Mouse (Mus musculus) Patski (cell line): ENCODE results near the gene Creb3l4. TPM values are rescaled to one million over a fixed set of nuclear protein-coding genes. Genes with fewer than 3 reads are reported as not detected.
"Not testable (repeated sequence)": the region's sequence is repeated elsewhere in the genome, so short reads cannot be mapped to it uniquely, and the experiment has no call there.

Source experiments
- ATAC-seq: fragments of 100-300 bp; one replicate; pipeline ENCODE4 v1.8.0; 2021
- CTCF ChIA-PET: fragments of 350-600 bp; sonication (Branson Sonifier 250); formaldehyde crosslinking; loops from one replicate; lab custom pipeline; 2022; ENCODE audit warnings: inconsistent platforms; lab: Charles Lee
- POLR2A ChIA-PET: fragments of 350-600 bp; sonication (Branson Sonifier 250); formaldehyde crosslinking; loops from one replicate; lab custom pipeline; 2022; ENCODE audit warnings: antibody characterized with exemption, inconsistent platforms; lab: Charles Lee
- DNase-seq: peaks from one replicate; pipeline ENCODE4 v3.0.0-alpha.2; 2011; ENCODE audit warnings: low read depth, low spot score
- H3K27me3 ChIP-seq: fragments of 371-371 bp; one replicate; pipeline ENCODE4 v1.5.1; 2021
- CTCF ChIP-seq: fragments of 100-300 bp; IDR thresholded peaks from one replicate; pipeline ENCODE4 v1.5.1; 2021
- in situ Hi-C: fragments of 300-500 bp; cut with MboI; formaldehyde crosslinking; loops from 3 replicates; pipeline ENCODE4 v1.11.1; 2018; ENCODE audit warnings: low pct_unique_long_range_greater_than_20kb, mixed read lengths
- polyA plus RNA-seq: library from polyadenylated mRNA; unstranded; gene quantifications from one replicate; pipeline ENCODE4 v1.2.3, GENCODE M21; 2021

Creb3l4 gene
- polyA plus RNA-seq, 1 experiment from 2014 or later: 1.1 TPM

DNA sequence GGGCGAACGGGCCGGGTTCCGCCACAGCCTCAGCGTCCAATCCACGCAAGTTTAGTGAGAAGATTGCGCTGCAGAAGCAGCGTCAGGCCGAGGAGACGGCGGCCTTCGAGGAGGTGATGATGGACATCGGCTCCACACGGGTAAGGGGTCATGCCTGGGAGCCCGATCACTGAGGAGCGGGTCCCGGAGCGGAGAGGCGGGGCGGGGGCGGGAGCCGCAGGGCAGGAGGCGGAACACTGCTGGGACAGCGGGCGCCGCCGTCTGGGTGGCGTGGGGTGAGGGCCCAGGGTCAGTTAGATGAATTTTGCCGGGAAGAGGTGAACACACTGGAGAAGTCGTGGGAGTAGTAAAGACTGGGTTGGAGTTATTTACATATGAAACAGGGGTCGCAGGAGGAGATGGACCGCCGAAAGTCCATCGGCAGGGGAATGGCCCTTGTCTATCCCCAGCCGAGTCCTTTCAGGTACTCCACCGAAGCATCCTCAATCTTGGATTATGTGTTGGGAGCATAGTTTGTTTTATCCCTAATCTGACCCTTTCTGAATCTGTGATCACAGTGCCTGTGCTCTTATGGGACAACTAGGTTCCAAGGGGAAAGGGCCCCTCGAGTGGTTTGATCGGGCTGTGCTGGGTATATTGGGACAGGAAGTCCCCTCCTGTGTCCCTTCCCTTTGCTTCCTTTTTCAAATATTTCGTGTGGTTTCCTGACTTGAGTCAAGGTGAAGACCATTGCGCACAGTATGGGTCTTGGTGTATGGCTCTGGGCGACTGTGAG, 11.3 kb upstream of the Creb3l4 start:
- no peaks in the 10 kb centered on the region for H3K27me3 ChIP-seq
- ChIA-PET CTCF (interaction anchor here (1.1 to 1.7 kb wide), 3 partner anchors 11 to 69 kb away, joined by 3 to 6 read pairs (median 4); no protein-coding TSS in a partner anchor), POLR2A (interaction anchor here (0.9 to 1.4 kb wide), 2 partner anchors 10 to 11 kb away, joined by 4 to 5 read pairs; no protein-coding TSS in a partner anchor)
- no peak for DNase-seq
- no peak for TF ChIP-seq CTCF
- in situ Hi-C loops: loop anchor here (5.0 kb wide), 1 partner anchor 32 kb away; no protein-coding TSS in a partner anchor
- peak; percentile 58 for ATAC-seq

DNA sequence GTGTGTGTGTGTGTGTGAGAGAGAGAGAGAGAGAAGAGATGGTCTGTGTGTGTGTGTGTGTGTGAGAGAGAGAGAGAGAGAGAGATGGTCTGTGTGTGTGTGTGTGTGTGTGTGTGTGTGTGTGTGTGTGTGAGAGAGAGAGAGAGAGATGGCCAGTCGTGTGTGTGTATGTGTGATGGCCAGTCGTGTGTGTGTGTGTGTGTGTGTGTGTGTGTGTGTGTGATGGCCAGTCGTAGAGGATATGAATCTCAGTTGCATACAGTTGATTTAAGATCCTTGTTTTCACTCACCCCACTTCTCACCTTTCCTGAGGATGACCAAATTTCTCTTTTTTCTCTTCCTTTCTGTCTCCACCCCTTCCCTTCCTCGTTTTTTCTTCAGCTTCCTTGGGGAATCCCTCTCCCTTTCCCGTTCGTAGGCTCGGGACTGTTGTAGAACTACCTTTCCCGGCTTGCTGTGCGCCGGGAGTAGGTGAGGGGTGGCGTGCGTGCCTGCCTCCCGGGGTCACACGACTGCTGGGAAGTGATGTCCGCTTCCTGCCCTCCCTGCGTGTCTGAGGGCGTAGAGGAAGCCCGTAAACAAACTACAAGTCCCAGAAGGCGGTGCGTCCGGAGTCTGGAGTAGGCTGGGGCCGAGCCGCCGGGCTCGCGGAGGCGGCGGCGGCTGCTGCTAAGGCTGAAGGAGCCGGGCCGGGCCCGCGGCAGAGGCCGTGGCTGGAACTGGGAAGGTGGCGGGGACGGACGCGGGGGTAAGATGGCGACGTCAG, 10.5 kb upstream of the Creb3l4 start, which contains the start of gene Crtc2:
Gene Crtc2 (plus strand): TSS at position 511 of the 766 bp plus-strand sequence.
- in situ Hi-C loops: no loop called here
- ATAC-seq (peak; percentile 97), DNase-seq (peak; percentile 98)
- H3K27me3 ChIP-seq: no peaks in the 10 kb centered on the region
- TF ChIP-seq CTCF: no peak
- ChIA-PET POLR2A (interaction anchor here (0.9 kb wide), 1 partner anchor 9 kb away, joined by 4 read pairs; no protein-coding TSS in a partner anchor), CTCF (no interaction called here)

DNA sequence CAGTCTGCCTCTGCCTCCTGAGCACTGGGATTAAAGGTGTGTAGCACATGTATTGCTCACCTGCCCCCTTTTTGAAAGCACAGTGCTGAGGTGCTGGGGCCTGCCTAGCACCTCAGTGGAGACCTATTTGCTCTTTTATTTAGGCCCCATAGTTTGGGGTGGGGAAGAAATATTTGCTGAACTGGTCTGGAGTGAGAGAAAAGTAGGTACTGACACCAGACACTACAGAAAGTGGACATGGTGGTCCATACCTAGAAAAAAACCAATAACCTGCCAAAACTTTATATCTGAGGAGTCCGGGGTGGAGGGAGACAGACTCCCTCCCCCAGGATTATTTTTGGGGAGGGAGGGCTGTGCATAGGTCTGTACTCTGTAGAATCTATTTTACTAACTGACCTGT, 9.9 kb upstream of the Creb3l4 start:
- CTCF ChIA-PET, in situ Hi-C loops, H3K27me3 ChIP-seq, ATAC-seq, DNase-seq: not testable (repeated sequence)
- POLR2A ChIA-PET: interaction anchor here (0.9 kb wide), 1 partner anchor 8 kb away, joined by 4 read pairs; no protein-coding TSS in a partner anchor

DNA sequence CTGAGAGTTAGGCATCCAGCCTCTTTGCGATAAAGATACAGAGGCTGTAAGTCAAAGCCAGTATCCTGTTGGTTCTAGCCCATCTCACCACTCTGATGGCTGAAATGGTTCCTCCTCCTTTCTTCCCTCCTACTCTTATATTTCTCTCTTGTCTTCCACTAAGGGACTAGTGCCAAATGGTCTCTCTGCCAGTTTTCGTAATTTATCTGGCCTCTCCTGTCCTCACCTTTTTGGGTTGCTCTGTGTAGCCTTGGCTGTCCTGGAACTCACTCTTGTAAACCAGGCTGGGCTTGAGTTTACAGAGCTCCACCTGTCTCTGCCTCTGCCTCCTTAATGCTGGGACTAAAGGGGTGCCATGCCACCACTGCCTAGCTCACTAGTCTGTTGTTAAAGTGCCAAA, 9.3 kb upstream of the Creb3l4 start:
- POLR2A ChIA-PET, DNase-seq, in situ Hi-C loops, H3K27me3 ChIP-seq, CTCF ChIA-PET, ATAC-seq: not testable (repeated sequence)

DNA sequence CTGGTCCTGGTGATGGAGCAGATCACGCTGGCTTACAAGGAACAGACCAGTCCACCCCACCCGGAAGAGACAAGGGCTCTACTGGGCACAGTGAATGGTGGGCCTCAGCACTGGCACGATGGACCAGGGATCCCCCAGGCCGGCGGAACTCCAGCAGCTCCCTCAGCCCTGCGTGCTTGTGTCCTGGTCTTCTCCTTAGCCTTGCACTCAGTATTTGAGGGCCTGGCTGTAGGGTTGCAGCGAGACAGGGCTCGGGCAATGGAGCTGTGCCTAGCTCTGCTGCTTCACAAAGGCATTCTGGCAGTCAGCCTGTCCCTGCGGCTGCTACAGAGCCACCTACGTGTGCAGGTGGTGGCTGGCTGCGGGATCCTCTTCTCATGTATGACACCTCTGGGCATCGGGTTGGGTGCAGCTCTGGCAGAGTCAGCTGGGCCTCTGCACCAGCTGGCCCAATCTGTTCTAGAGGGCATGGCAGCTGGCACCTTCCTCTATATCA, 8.5 kb upstream of the Creb3l4 start:
- in situ Hi-C loops, ATAC-seq, DNase-seq, H3K27me3 ChIP-seq: not testable (repeated sequence)
- POLR2A ChIA-PET: interaction anchor here (1.7 kb wide), 1 partner anchor 14 kb away, joined by 7 read pairs; no protein-coding TSS in a partner anchor
- CTCF ChIA-PET: interaction anchor here (1.5 kb wide), 1 partner anchor 13 kb away, joined by 3 read pairs; no protein-coding TSS in a partner anchor

DNA sequence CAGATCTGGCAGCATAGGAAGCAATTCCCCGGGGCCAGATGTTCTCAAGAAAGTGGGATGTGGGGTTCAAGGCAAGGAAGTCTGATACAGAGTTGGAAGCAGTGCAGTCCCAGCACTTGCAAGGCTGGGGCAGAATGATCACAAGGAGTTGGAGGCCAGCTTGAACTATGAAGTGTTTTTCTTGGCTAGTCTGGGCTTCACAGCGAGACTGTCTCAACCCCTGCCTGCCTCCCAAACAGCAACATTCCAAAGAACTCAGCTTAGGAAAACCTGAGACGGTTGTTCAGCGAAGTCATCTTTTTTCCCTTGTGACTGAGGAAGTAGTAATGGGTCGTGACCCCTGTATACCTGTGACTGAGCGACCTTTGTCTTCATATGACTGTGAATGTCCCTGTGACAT, 7.5 kb upstream of the Creb3l4 start:
- ATAC-seq (no peak), DNase-seq (no peak)
- no peak for TF ChIP-seq CTCF
- in situ Hi-C loops: no loop called here
- POLR2A ChIA-PET: interaction anchor here (0.6 to 1.7 kb wide), 3 partner anchors 11 to 17 kb away, joined by 5 to 7 read pairs (median 5); no protein-coding TSS in a partner anchor
- no peaks in the 10 kb centered on the region for H3K27me3 ChIP-seq
- CTCF ChIA-PET: interaction anchor here (1.5 kb wide), 1 partner anchor 12 kb away, joined by 3 read pairs; no protein-coding TSS in a partner anchor

DNA sequence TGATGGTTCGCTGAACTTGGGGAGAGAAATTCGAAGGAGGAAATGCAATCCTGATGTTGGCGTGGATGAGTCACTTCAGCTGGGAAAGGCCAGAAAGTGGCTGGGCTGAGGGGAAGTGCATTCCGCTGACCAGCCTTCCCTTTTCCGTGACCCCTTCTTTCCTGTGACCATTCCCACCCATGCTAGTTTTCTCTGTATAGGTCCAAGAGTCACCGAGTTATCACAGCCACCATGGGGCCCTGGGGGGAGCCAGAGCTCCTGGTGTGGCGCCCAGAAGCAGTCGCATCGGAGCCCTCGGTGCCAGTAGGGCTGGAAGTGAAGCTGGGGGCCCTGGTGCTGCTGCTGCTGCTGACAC, 5.4 kb upstream of the Creb3l4 start:
- in situ Hi-C loops: no loop called here
- no peak for TF ChIP-seq CTCF
- peak; percentile 30 for ATAC-seq
- DNase-seq: no peak
- ChIA-PET CTCF (interaction anchor here (0.6 to 2.5 kb wide), 7 partner anchors 11 to 33 kb away, joined by 3 to 7 read pairs (median 4); partner anchors contain the start of gene Jtb), POLR2A (interaction anchor here (0.6 to 3.4 kb wide), 8 partner anchors 8 to 93 kb away, joined by 3 to 18 read pairs (median 4); partner anchors contain the start of genes Jtb, Rab13 and Rps27)
- H3K27me3 ChIP-seq: no peaks in the 10 kb centered on the region

DNA sequence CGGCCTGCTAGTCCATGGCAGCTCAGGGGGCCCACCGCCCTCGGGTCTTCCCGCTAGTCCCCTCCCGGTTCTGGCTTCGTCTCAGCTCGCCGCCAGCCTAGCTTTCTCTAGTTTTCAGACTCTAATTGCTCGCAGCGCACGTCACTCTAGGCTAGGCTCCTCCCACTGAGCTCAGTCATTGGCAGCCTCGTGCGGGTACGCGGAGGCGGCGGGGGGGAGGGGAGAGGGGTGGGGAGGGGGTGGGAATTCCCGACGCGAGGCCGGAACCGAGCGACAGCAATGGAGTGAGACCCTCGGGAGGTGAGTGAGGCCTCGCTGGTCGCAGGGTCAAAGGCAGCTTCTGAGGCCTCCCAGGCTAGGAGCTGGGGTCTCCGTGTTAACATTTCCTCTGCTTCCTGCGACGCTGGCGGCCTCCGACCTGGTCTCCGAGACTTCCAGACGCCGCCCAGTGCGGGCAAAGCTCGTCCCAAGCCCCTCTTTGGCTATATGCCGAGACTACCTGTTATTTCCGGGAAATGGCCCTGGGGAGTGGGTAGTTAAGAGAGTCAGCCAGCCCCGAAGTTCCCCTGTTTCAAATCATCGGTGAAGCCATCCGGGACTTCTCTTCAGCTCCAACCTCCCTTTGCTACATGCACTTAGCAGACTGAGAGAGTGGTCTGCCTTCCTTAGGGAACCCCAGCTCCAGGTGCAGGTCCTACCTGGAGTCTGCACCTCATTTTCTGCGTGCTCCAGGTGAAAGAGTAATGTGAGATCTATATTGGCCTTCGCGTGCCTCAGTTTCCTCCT, 4.8 kb upstream of the Creb3l4 start, which contains the start of gene Slc39a1:
Gene Slc39a1 (plus strand): TSS at position 213 of the 786 bp plus-strand sequence.
- TF ChIP-seq CTCF: no peak
- ChIA-PET POLR2A (interaction anchor here (0.6 to 3.4 kb wide), 11 partner anchors 9 to 92 kb away, joined by 3 to 18 read pairs (median 4); partner anchors contain the start of genes Dennd4b, Jtb, Rab13 and Rps27), CTCF (interaction anchor here (0.6 to 2.5 kb wide), 8 partner anchors 10 to 33 kb away, joined by 3 to 7 read pairs (median 4); partner anchors contain the start of gene Jtb)
- in situ Hi-C loops: no loop called here
- H3K27me3 ChIP-seq: no peaks in the 10 kb centered on the region
- DNase-seq (peak; percentile 95), ATAC-seq (peak; percentile 91)

DNA sequence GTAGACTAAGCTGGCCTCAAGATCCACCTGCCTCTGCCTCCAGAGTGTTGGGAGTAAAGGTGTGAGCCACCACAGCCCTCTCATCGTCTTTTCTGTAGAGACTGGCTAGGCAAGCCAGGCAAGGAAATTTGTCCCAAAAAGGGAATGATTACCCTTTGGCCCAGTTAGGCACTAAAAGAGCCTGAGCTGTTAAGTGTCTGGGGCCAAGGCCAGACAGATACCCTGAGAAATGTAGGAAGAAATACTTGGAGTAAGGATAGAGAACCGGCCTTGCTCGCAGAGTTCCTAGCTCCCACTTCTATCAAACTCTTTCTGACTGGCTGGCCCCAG, 4.3 kb upstream of the Creb3l4 start:
- POLR2A ChIA-PET: interaction anchor here (0.7 to 3.4 kb wide), 11 partner anchors 9 to 86 kb away, joined by 3 to 18 read pairs (median 4); partner anchors contain the start of genes Dennd4b, Jtb, Rab13 and Rps27
- ATAC-seq (peak; percentile 8), DNase-seq (peak; percentile 46)
- H3K27me3 ChIP-seq: no peaks in the 10 kb centered on the region
- CTCF ChIA-PET: interaction anchor here (1.1 to 2.5 kb wide), 6 partner anchors 10 to 32 kb away, joined by 3 to 7 read pairs (median 5); partner anchors contain the start of gene Jtb
- TF ChIP-seq CTCF: no peak
- in situ Hi-C loops: no loop called here
